Mouse (Mus musculus) midbrain, postnatal 0 days (tissue): ENCODE data around the gene Ddah1. TPM values are rescaled to one million over a fixed set of nuclear protein-coding genes. Genes with fewer than 3 reads are reported as not detected.

Source experiments
- ATAC-seq: fragments of 200-750 bp; cut with Nextera tagmentation; 2 replicates; pipeline ENCODE4 v1.8.0; 2017; ENCODE audit warnings: moderate number of reproducible peaks, mild to moderate bottlenecking, moderate TSS enrichment, moderate library complexity; ENCODE audit not compliant: low FRiP score
- DNase-seq: peaks from one replicate; pipeline ENCODE4 v3.0.0-alpha.2; 2015; ENCODE audit warnings: low spot score
- H3K27ac ChIP-seq: fragments of 300-500 bp; sonication (generic); 2 replicates; pipeline ENCODE4 v1.5.1; 2014; ENCODE audit warnings: low read depth, mild to moderate bottlenecking, low read length, mixed read lengths
- H3K27me3 ChIP-seq: fragments of 300-500 bp; sonication (generic); 2 replicates; pipeline ENCODE4 v1.6.1; 2014; ENCODE audit warnings: low read length, control low read depth, mixed read lengths; ENCODE audit not compliant: insufficient read depth
- H3K36me3 ChIP-seq: fragments of 300-500 bp; sonication (generic); 2 replicates; pipeline ENCODE4 v1.6.1; 2014; ENCODE audit warnings: low read length, control low read depth, mixed read lengths; ENCODE audit not compliant: insufficient read depth
- H3K4me1 ChIP-seq: fragments of 300-500 bp; sonication (generic); 2 replicates; pipeline ENCODE4 v1.6.1; 2014; ENCODE audit warnings: mild to moderate bottlenecking, control low read depth, antibody characterized with exemption, low read length, mixed read lengths; ENCODE audit not compliant: insufficient read depth
- H3K4me2 ChIP-seq: fragments of 300-500 bp; sonication (generic); 2 replicates; pipeline ENCODE4 v1.6.1; 2014; ENCODE audit warnings: low read depth, mild to moderate bottlenecking, low read length, mixed read lengths; ENCODE audit not compliant: poor library complexity, severe bottlenecking
- H3K4me3 ChIP-seq: fragments of 300-500 bp; sonication (generic); 2 replicates; pipeline ENCODE4 v1.5.1; 2014; ENCODE audit warnings: low read depth, mild to moderate bottlenecking, low read length, moderate library complexity
- H3K9ac ChIP-seq: fragments of 300-500 bp; sonication (generic); replicated peaks from 2 replicates; pipeline ENCODE4 v1.6.1; 2014; ENCODE audit warnings: mild to moderate bottlenecking, low read length, moderate library complexity, mixed read lengths; ENCODE audit not compliant: poor library complexity, severe bottlenecking
- H3K9me3 ChIP-seq: fragments of 300-500 bp; sonication (generic); 2 replicates; pipeline ENCODE4 v1.6.1; 2016; ENCODE audit warnings: low read length, control low read depth
- CTCF ChIP-seq: IDR thresholded peaks from 2 replicates; pipeline ENCODE4 v1.5.1; 2016; ENCODE audit warnings: antibody characterized with exemption, mild to moderate bottlenecking
- WGBS: fragments of 180-500 bp; shearing (Covaris S2); extraction: QIAGEN DNeasy Blood & Tissue Kit; methylation state at CpG from one replicate; pipeline ENCODE4 v1.1.7; 2014; 5-methylcytosine and 5-hydroxymethylcytosine counted together
- polyA plus RNA-seq: library from polyadenylated mRNA; unstranded; fragments of >200 nt; fragmentation: Nextera tagmentation; extraction: Ambion mirVana; gene quantifications from 2 replicates; pipeline ENCODE4 v1.2.1, GENCODE M21; 2015
- total RNA-seq: library from RNA; depleted of rRNA; stranded (reverse); fragments of >200 nt; gene quantifications from 2 replicates; pipeline ENCODE4 v1.2.3, GENCODE M21; 2014

The Ddah1 gene
- total and polyA plus RNA-seq, 2 experiments from 2014 or later = 162 to 209 TPM

GRCm38 (mm10) chr3:145833948-145834538 lies 75.6 kb downstream of the Ddah1 start:
- H3K27me3 ChIP-seq = no peaks in the 10 kb centered on the region
- DNase-seq = peak; percentile 22
- no peak overlapping the region for H3K4me3 ChIP-seq
- no peak for ATAC-seq
- no peak overlapping the region for H3K9ac ChIP-seq
- H3K27ac ChIP-seq = no peak overlapping the region
- no peaks in the 10 kb centered on the region for H3K9me3 ChIP-seq
- no peaks in the 10 kb centered on the region for H3K4me1 ChIP-seq
- no peak overlapping the region for H3K4me2 ChIP-seq
- no peaks in the 10 kb centered on the region for H3K36me3 ChIP-seq
- no peak for TF ChIP-seq CTCF
- 64% methylated on average over 8 of the region's 8 CpGs for WGBS

GRCm38 (mm10) chr3:145838281-145838680 lies 79.8 kb downstream of the Ddah1 start:
- ATAC-seq = no peak
- no peaks in the 10 kb centered on the region for H3K4me1 ChIP-seq
- H3K4me2 ChIP-seq = no peak overlapping the region
- no peaks in the 10 kb centered on the region for H3K27me3 ChIP-seq
- no peaks in the 10 kb centered on the region for H3K9me3 ChIP-seq
- no peaks in the 10 kb centered on the region for H3K36me3 ChIP-seq
- H3K4me3 ChIP-seq = no peak overlapping the region
- H3K9ac ChIP-seq = no peak overlapping the region
- TF ChIP-seq CTCF = no peak
- no peak for DNase-seq
- no peak overlapping the region for H3K27ac ChIP-seq

GRCm38 (mm10) chr3:145841961-145842710 lies 83.7 kb downstream of the Ddah1 start:
- no peak for DNase-seq
- TF ChIP-seq CTCF = no peak
- no peak for ATAC-seq
- no peak overlapping the region for H3K4me3 ChIP-seq
- no peak overlapping the region for H3K27ac ChIP-seq
- no peaks in the 10 kb centered on the region for H3K9me3 ChIP-seq
- 90% methylated on average over 12 of the region's 12 CpGs for WGBS
- no peaks in the 10 kb centered on the region for H3K27me3 ChIP-seq
- no peaks in the 10 kb centered on the region for H3K4me1 ChIP-seq
- H3K36me3 ChIP-seq = no peaks in the 10 kb centered on the region
- no peak overlapping the region for H3K4me2 ChIP-seq
- no peak overlapping the region for H3K9ac ChIP-seq

GRCm38 (mm10) chr3:145843836-145844235 lies 85.4 kb downstream of the Ddah1 start:
- ATAC-seq (no peak), DNase-seq (peak; percentile 33)
- no peaks in the 10 kb centered on the region for H3K27me3 ChIP-seq
- H3K4me2 ChIP-seq = no peak overlapping the region
- H3K4me1 ChIP-seq = no peaks in the 10 kb centered on the region
- no peak overlapping the region for H3K27ac ChIP-seq
- 90% methylated on average over 3 of the region's 3 CpGs for WGBS
- no peaks in the 10 kb centered on the region for H3K36me3 ChIP-seq
- TF ChIP-seq CTCF = no peak
- H3K4me3 ChIP-seq = no peak overlapping the region
- no peaks in the 10 kb centered on the region for H3K9me3 ChIP-seq
- no peak overlapping the region for H3K9ac ChIP-seq

GRCm38 (mm10) chr3:145844891-145845290 lies 86.4 kb downstream of the Ddah1 start:
- Histone ChIP-seq H3K27me3 (no peaks in the 10 kb centered on the region), H3K4me3 (no peak overlapping the region), H3K9me3 (no peaks in the 10 kb centered on the region), H3K4me1 (no peaks in the 10 kb centered on the region), H3K9ac (no peak overlapping the region), H3K4me2 (no peak overlapping the region), H3K36me3 (no peaks in the 10 kb centered on the region), H3K27ac (no peak overlapping the region)
- ATAC-seq (no peak), DNase-seq (no peak)
- no peak for TF ChIP-seq CTCF
- WGBS = 93% methylated on average over 3 of the region's 3 CpGs

GRCm38 (mm10) chr3:145846255-145846654 lies 87.8 kb downstream of the Ddah1 start:
- Histone ChIP-seq H3K4me1 (no peaks in the 10 kb centered on the region), H3K36me3 (no peaks in the 10 kb centered on the region), H3K9me3 (no peaks in the 10 kb centered on the region), H3K4me3 (no peak overlapping the region), H3K4me2 (no peak overlapping the region), H3K9ac (no peak overlapping the region), H3K27ac (no peak overlapping the region), H3K27me3 (no peaks in the 10 kb centered on the region)
- TF ChIP-seq CTCF = no peak
- DNase-seq = no peak
- WGBS = 72% methylated on average over 2 of the region's 2 CpGs
- no peak for ATAC-seq
